ENCODE assay signal across 11 mouse cellular contexts in genomic region chr6:15987334-15987733, GRCm38 (mm10).
DNase-seq lines count a peak whose midpoint lies in the region; ATAC-seq and TF ChIP-seq lines count a peak whose summit lies in the region.
"Had no signal": no experiment of that assay in that cellular context is flagged by ENCODE, and none has a peak within 500 bp of the region (broad histone marks: within the 10 kb centered on the region; RNA-seq: fewer than 3 reads in every experiment).

No protein-coding gene starts in this region.

- H3K9ac ChIP-seq in limb, embryonic 14.5 days (ENCODE audit: low read depth, low read length, severe bottlenecking) = no peak overlapping the region
- H3K9ac ChIP-seq: embryonic facial prominence, embryonic 15.5 days had no signal

- H3K27me3 ChIP-seq in kidney, adult 2 months (replicated peaks; ENCODE audit: control insufficient read depth, insufficient read depth, low read length) = no peaks in the 10 kb centered on the region
- no peaks in the 10 kb centered on the region for H3K27me3 ChIP-seq in limb, embryonic 14.5 days (ENCODE audit: control insufficient read depth, insufficient read depth, low read length)
- no peaks in the 10 kb centered on the region for H3K27me3 ChIP-seq in thymus, adult 2 months (ENCODE audit: control insufficient read depth, insufficient read depth, low read length)
- H3K27me3 ChIP-seq: embryonic facial prominence, embryonic 15.5 days had no signal

- no peaks in the 10 kb centered on the region for H3K9me3 ChIP-seq in limb, embryonic 14.5 days (ENCODE audit: control insufficient read depth, low read length)
- H3K9me3 ChIP-seq: embryonic facial prominence, embryonic 15.5 days had no signal

- H3K4me1 ChIP-seq in kidney, adult 2 months (ENCODE audit: control insufficient read depth, insufficient read depth, low read length) = no peaks in the 10 kb centered on the region
- H3K4me1 ChIP-seq in limb, embryonic 14.5 days (ENCODE audit: control insufficient read depth, insufficient read depth, low read length) = no peaks in the 10 kb centered on the region; the same call in 1 of the 2 replicates
- no peaks in the 10 kb centered on the region for H3K4me1 ChIP-seq in thymus, adult 2 months (replicated peaks; ENCODE audit: control insufficient read depth, insufficient read depth, low read length)
- H3K4me1 ChIP-seq: embryonic facial prominence, embryonic 15.5 days had no signal

- H3K4me2 ChIP-seq in limb, embryonic 14.5 days (replicated peaks; ENCODE audit: low read depth, low read length, severe bottlenecking) = no peak overlapping the region
- H3K4me2 ChIP-seq: embryonic facial prominence, embryonic 15.5 days had no signal

- no peak overlapping the region for H3K4me3 ChIP-seq in kidney, adult 2 months (ENCODE audit: insufficient read depth, low read depth, low read length)
- no peak overlapping the region for H3K4me3 ChIP-seq in limb, embryonic 14.5 days (replicated peaks; ENCODE audit: low read length)
- H3K4me3 ChIP-seq in thymus, adult 2 months (ENCODE audit: control insufficient read depth, insufficient read depth, low read length) = no peak overlapping the region
- H3K4me3 ChIP-seq: embryonic facial prominence, embryonic 15.5 days; left cerebral cortex, adult 2 months had no signal

- no peak overlapping the region for H3K27ac ChIP-seq in kidney, adult 2 months (ENCODE audit: insufficient read depth, low read depth, low read length)
- H3K27ac ChIP-seq in limb, embryonic 14.5 days (replicated peaks; ENCODE audit: low read depth, low read length) = no peak overlapping the region
- H3K27ac ChIP-seq in thymus, adult 2 months (ENCODE audit: control insufficient read depth, insufficient read depth, low read length) = no peak overlapping the region
- H3K27ac ChIP-seq: embryonic facial prominence, embryonic 15.5 days; left cerebral cortex, adult 2 months had no signal

- ATAC-seq in limb, embryonic 14.5 days (ENCODE audit: low FRiP score, low read depth) = peak; percentile 65; the same call in 1 of the 2 replicates

- no peak for TF ChIP-seq CTCF in kidney, adult 2 months (conservative IDR thresholded peaks at IDR 0.05; ENCODE audit: insufficient read depth, insufficient read length, low read depth, low read length)
- no peak for TF ChIP-seq CTCF in thymus, adult 2 months (IDR thresholded peaks at IDR 0.05; ENCODE audit: borderline replicate concordance, control insufficient read depth, extremely low read depth, insufficient read depth, low read length, poor library complexity)

- DNase-seq in cerebellum, postnatal 10 days = peak; percentile 49 to 54
- DNase-seq in cerebellum, adult 11 months = no peak
- DNase-seq in kidney, postnatal 36 days = peak; percentile 1 to 33
- DNase-seq in kidney, adult 2 months = no peak
- DNase-seq in R1 (ENCODE audit: low read depth, low spot score) = peak; percentile 4
- peak; percentile 83 for DNase-seq in limb, embryonic 14.5 days (ENCODE audit: low spot score)
- no peak for DNase-seq in thymus, adult 2 months
- DNase-seq in adipocyte (ENCODE audit: low spot score) = no peak
- DNase-seq: B cell, adult 2 months had no signal

- 29% methylated on average over 5 of the region's 5 CpGs for WGBS in kidney, adult 2 months
- 5% methylated on average over 5 of the region's 5 CpGs for WGBS in limb, embryonic 14.5 days
- 75% methylated on average over 5 of the region's 5 CpGs for WGBS in thymus, adult 2 months

- H3K36me3 ChIP-seq in kidney, adult 2 months (ENCODE audit: control insufficient read depth, insufficient read depth, low read length) = no peaks in the 10 kb centered on the region
- H3K36me3 ChIP-seq in limb, embryonic 14.5 days (ENCODE audit: control insufficient read depth, insufficient read depth, low read length) = no peaks in the 10 kb centered on the region
- no peaks in the 10 kb centered on the region for H3K36me3 ChIP-seq in thymus, adult 2 months (ENCODE audit: control insufficient read depth, insufficient read depth, low read length)
- H3K36me3 ChIP-seq: embryonic facial prominence, embryonic 15.5 days had no signal

- no peak for TF ChIP-seq POLR2A in kidney, adult 2 months (IDR thresholded peaks at IDR 0.05; ENCODE audit: low read depth, low read length)
- no peak for TF ChIP-seq POLR2A in limb, embryonic 14.5 days (IDR thresholded peaks at IDR 0.05; ENCODE audit: borderline replicate concordance, extremely low read depth, insufficient read depth, insufficient read length)
- TF ChIP-seq POLR2A in thymus, adult 2 months (IDR thresholded peaks at IDR 0.05; ENCODE audit: control insufficient read depth, extremely low read depth, insufficient read depth, low read length, poor library complexity) = no peak

Comparison
In these comparisons a context has a peak if more than half of its experiments do, and no peak if none do; other contexts are left out.
1. DNase-seq: peak in cerebellum, postnatal 10 days (2 of 2), kidney, postnatal 36 days (2 of 2), R1 (single experiment) and limb, embryonic 14.5 days (single experiment); none in cerebellum, adult 11 months (single experiment), kidney, adult 2 months (single experiment), thymus, adult 2 months (single experiment) and adipocyte (single experiment).